Mouse (Mus musculus) cerebellum, adult 11-12 months (tissue): ENCODE measurements at regions not wholly inside any gene's neighbourhood (a gene's known extent, or its start where the extent isn't known, plus 50 kb on each side); places are given as distances from the start of the nearest gene placed in this dataset.

Experiments used
- DNase-seq: peaks from one replicate; pipeline ENCODE4 v3.0.0; 2022

DNA sequence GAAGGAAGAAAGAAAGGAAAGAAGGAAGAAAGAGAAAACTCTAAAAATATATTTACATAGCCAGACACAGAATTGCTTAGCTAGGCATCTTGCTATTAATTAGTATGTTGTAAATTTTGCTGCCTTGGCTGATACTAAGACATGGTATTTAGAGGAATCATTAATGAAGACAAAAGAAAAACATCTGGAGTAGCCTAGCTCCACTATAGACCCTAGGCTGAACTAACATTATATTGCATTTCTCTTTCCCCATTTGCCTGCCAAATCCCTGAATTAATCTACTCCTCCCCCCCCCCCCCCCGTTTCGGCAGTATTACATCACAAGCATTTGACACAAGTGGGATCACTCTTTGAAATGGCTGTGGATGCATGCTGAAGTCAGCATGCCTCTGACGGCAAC lies 206.1 kb upstream of the Tet2 start:
- no peak for DNase-seq

DNA sequence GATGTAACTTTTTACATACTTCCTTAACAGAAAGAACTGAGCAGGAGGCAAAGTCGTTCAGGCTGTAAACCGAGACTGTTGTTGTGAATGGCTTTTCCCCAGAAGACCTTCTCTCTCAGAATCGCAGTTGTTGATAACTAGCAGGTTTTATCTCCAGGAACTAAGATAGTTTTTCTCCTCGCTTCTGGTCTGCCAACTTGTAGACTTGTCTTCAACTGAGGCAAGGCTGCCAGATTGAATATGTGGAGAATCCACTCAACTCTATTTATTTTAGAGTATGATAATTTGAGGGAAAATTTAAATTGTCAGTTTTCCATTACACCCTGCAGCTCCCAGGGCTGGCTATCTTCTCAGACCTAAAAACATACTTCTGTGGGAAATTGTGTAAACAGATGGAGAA lies 206.6 kb upstream of the Tet2 start:
- no peak for DNase-seq

DNA sequence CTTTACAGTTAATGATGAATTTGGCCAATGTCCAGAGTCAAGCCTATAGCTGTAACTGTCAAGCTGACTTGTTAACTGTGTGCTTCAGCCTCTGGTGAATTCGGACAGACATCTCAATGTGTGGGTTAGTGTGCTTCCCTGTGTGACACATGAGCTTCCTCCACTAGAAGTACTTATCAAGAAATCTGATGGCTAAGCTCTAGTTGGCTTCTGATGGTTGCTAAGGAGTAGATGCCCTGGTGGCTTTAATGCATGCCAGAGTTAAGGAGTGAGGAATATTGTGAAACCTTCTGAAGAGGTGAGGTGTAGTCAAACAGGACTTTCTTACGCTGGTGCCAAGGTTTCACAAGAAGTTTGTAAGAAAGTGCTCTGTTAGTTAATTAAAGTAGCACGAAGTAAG lies 208.1 kb upstream of the Tet2 start:
- no peak for DNase-seq

DNA sequence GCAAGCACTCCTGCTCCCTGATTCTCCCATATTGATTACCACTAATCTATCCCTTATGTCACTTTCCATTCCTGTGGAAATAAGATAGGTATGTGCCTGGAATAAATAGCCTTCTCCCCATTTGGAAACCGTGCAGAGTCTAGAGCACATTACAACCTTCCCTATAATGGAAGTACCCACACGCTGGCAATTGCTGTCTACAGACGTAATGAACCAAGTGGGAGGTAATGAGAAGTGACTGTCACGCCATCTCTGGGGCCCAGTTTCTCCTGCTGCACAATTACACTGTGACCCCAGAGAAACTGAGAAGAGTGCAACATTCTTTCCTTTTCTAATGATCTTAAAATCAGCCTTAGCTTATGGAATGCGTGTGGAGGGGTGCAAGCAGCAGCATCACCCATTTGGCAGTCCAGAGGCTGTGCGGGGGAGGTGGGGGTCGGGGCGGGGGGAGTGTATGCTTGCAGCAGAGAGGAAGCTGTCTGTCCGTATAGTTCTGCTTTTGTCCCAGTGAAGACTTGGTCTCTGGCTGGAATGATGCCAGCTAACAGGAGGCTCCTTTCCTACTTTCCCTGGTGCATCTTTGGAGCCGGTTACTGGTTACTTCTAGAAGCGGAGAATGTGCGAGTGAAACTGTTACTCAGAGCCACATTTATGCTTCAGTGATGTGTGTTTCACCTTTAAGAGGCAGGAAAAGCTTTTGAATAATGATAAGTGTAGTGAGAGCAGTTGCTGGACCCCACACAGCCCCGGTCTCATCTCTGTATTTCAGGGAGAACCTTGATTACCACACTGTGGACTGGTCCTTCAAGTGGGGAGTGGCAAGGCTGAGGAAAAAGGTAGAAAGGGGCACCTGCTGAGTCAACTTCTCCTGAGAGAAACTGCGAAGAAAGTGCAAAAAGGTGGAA lies 209.3 kb upstream of the Tet2 start:
- DNase-seq = no peak

DNA sequence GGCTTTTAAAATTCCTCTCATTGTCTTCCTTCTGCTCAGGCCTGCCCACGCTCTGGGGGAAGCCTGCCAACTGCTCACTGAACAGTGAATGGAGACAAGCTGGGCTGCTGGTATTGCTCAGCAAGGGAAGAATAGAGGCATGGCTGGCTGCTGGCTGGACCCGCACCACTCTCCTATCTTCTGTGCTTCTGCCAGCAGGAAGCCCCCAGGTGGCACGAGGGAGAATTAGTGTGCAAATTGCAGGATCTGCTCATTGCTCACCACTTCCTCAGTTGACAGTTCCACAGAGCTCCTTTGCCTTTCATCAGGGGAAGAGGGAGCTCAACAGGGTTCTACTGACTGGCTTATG lies 209.9 kb upstream of the Tet2 start:
- peak; percentile 20 for DNase-seq

DNA sequence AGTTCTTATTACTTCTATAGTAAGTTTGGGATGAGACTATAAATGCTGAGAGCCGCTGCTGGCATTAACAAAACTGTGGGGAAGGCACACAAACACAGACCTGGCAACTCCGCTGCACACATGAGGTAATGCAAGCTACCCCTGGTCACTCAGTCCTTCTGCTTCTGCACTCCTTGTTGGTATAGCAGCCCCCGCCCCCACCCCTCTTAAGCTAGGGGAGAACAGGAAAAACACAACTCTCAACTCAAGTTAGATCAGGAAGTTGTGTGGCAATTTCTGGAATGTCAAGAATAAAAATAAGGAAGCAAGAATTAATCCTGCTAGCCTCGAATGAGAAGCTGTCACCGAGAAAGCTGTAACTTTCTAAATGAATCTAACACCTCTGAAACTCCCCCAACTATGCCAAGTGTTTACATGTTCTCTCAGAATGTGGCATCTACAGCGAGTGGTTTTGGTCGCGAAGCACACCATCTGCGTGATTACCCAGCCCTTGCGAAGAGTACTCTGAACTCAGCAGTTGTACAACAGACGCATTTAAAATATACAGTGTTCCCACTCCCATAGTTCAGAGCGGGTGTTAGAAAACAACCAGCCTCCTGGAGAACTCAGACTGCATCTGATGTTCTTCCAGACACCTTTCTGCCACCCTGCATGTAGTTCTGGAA lies 212.9 kb upstream of the Tet2 start:
- no peak for DNase-seq

DNA sequence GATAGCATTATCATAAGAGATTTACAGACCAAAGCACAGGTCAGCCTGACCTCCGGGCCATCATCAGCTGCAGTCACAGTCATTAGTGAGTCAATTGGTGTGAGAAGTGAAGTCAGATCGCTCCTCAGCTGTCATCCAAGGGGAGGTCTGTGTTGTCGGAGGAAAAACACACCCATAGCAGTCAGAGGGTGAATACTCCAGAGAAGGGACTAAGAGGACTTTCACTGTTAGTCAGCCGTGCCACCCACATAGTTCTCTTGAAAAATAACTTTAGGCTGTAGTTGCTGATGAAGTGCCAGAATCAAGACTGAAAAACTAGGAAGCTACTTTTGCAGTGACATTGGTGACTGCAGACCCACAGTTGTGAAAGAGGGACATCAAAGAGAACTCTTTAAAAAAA lies 213.5 kb upstream of the Tet2 start:
- DNase-seq = no peak

DNA sequence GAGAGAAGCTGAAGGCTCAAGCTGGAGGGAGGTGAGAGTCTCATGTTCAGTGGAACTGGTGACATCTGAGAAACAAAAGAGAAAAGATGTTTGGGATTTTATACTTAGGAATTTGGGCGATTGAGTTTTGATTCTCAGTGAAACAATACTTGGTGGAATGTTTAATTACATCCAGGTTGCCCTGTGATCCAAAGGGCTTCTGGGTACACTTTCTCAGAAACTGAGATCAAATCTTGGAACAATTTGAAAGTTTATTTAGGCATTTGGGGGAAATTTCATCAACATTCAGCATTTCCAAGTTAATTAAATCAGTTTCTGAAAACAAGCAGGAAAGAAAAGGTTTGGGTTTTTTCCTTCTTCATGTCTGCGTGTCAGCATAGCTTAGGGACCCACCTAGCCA lies 214.7 kb upstream of the Tet2 start:
- DNase-seq = no peak

DNA sequence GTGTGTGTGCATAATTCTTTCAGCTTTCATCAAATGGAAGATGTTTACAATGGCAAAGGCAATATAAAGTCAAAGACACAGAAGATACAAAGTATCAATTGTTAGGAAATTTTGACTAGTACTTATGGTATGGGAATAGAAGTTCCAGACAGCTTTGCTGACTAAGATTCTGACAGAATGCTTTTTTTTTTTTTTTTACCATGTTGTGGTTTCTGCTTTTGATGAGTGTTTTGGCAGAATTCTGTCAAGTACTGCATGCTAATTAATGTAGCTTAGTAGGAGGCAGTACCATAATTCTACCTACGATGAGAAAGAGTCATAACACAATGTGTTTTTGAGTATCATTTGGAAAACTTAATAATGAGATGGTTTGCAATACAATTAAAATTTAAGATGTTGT lies 215.3 kb upstream of the Tet2 start:
- DNase-seq = no peak

DNA sequence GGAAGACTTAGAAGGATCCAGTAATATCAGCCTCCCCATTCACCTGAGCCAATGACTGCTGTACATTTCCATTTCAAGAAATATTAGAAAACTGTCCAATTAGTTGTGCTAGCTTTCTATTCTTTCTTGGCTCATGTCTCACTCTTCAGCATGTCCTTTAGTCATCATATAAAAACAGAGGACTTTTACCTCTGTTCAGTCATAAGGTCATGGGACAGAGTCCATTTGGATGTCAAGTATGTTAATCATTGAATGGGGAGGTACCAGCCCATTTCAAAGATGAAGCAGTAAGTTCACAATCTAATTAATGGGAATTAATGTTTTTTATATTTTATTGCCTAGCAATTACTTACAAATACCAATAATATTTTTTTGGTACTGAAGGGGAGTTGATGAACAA lies 218.8 kb upstream of the Tet2 start:
- no peak for DNase-seq

DNA sequence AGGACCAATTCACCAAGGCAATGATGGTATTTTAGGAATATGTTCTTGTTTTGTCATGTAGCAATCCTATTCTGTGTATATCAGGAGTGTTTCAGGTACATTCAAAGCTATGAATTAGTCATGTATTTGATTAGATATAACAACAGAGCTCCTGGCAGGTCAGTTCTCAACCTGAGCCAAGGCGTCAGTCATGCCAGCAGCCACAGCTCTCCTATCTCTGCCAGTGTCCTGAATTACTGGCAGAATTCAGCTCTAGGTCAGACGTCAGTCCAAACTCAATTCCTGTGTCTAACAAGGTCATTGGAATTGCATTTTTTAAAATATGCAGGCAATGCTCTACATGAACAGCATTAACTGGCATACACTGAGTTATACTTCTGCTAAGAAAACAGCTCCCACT lies 228.6 kb upstream of the Tet2 start:
- DNase-seq = no peak

DNA sequence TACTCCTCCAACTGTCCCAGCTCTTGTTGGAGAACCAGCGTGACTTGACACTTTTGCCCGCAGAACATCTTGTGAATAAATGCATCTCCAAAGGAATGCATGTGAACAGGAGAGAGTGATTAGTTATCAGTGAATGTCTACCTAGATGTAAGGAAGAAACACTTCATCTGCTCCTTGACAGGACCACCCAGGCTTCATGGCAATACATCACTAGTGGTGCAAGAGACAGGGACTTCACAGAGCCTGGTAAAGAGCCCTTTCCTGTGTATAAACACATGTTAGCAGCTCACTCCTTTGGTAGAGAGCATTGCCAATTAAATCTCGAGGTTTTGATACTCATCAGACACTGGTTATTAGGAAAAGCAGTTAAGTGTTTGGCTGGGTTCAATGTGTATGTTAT lies 229.3 kb upstream of the Tet2 start:
- no peak for DNase-seq

DNA sequence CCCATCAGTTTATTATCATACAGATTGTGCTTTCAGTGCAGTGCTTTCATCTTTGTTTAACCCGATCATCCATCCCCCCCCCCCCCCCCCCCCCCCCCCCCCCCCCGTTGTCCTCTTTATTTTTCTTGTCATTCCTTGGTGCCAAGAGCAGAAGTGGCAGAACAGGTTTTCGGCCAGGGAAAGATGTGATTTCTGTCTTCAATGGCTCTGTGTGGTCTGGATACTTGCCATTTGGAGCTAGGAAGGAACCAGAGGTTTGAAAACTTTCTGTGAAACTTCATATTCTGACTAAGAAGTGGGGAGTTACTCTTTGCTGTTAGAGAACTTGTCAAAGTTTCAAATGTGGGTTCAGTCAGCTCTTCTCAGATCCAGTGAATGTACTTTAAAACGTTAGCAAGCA lies 231.1 kb upstream of the Tet2 start:
- DNase-seq = no peak

DNA sequence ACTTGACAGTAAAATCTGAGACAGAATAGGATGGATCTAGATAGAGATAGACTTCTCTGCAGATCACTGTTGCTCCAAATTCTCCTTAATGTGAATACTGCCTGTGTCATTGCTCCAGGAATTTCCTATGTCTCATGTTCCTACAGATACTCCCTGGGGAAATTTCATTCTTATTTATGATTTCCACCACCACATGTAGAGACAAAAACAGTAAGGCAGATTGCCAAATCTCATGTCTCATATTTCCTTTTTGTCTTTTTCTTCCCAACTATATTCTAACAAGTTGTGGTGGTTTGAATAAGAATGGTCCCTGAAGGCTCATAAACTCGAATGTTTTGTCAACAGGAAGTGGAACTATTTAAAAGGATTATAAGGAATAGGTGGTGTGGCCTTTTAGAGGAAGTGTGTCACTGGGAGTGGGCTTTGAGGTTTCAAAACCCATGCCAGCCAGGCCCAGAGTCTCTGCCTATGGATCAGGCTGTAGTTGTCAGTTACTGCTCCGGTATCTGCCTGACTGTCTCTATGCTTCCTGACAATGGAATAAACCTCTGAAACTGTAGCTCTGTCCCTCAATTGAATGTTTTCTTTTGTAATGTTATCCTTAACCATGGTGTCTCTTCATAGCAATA lies 234.3 kb upstream of the Tet2 start:
- DNase-seq = no peak

DNA sequence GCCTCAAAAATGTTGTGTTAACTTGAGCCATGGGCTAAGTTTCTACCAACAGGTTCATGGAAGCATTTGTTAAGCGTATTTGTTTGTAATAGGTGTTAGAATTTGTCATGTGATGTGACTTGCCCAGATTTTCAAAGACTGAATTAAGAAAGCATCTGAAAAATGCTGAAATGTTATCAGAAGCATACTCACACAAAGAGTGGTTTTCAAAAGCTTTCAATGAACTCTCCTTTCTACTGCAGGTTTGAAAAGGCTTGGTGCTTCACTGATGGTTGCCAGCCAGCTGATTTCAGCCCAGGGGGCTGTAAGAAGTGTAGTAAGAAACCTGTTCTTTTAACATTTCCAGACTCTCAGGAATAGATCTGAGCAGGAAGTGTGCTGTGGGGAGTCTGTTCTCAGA lies 238.1 kb upstream of the Tet2 start:
- no peak for DNase-seq

DNA sequence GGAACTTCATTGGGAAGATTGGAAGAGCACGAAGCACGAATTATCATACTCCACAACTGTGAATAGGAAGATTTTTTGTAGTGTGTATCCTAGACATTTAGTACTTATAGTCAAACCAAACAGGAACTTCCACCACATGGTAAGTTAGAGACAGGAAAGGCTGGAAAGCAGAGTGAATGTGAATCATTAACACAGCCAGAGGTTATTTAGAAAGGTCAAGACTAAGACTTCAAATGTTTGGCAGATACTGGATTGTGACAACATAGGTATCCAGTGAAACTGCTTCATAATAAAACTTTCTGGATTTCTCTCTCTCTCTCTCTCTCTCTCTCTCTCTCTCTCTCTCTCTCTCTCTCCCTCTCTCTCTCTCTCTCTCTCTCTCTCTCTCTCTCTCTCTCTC lies 246.4 kb upstream of the Tet2 start:
- DNase-seq = no peak

DNA sequence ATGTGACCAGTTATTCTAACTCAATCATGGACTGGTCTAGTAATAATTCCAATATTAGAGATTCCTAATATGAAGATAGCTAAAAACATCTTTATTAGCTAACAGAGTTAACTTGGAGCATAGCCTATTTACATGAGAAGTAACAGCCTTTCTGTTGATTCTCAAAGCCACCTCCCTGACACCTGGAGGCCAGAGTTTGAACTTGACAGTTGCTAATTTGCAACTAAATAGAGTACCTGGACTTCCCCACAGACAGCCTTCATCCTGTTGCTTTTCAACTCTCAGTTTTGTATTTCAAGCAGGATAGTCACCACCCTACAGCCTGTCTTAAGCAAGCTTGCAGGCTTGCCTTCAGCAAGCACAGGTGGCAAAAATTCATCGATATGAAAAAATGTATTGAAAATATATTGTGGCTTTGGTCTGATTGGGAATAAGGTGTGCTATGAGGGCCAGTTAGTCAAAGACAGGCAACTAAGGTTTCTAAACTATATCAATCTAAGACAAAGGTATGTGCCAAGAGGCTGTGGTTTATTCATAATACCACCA lies 264.1 kb upstream of the Tet2 start:
- no peak for DNase-seq

DNA sequence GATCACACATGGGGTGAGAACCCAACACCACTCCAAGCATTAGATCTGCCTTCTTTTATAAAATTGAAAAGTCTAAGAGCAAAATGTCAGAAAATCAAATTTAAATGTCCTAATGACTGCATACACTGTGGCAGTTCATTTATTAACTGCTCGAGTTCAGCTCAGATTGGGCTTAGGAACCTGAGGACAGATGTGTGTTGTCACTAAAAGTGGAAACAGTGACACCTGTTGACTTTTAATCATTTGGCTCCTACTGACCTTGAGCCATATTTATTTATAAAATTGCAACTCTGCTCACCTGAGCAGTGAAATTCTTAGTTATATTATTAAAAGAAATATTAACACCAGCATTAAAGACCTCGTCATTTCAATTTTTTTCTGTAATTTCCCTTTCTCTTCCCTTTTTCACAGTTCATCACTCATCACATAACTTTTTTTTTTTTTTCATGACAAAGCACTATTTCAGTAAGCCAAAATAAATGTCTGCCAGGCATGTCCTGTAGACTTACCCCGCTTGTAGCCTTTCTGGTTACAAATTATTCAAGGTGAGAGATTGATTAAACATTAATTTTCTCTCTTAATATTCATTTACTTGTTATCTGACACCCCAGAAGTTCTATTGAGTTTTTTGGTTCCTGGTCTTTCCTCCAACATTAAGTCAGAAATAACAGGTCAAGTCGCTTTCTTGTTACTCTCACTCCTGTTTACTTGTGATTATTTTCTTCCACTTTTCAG lies 274.2 kb upstream of the Tet2 start:
- DNase-seq = no peak

DNA sequence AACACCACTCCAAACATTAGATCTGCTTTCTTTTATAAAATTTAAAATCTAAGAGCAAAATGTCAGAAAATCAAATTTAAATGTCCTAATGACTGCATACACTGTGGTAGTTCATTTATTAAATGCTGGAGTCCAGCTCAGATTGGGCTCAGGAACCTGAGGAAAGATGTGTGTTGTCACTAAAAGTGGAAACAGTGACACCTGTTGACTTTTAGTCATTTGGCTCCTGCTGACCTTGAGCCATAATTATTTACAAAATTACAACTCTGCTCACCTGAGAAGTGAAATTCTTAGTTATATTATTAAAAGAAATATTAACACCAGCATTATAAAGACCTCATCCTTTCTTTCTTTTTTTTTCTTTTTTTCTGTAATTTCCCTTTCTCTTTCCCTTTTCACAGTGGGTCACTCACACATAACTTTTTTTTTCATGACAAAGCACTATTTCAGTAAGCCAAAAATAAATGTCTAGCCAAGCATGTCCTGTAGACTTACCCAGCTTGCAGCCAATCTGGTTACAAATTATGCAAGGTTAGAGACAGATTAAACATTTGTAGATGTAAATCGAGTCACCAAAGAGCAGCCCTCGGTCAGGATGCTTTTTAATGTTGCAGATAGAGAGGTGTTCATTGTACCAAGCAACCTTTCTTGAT lies 288.9 kb upstream of the Tet2 start:
- no peak for DNase-seq

DNA sequence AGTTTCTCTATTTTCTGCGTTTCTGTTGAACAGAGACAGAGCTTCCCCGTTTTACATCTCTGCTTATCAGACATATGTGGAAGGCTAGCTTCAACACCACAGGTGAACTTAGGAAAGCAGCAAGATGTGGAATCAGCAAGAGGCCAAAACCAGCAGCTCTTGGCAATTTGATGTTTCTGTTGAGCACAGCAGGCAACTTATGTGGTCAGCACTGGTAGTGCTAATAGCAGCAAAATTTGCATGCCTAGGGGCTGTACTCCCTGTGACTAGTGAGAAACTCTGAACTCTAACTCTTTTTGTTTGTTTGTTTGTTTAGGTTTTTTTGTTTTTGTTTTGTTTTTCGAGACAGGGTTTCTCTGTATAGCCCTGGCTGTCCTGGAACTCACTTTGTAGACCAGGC lies 289.5 kb upstream of the Tet2 start:
- DNase-seq = no peak

DNA sequence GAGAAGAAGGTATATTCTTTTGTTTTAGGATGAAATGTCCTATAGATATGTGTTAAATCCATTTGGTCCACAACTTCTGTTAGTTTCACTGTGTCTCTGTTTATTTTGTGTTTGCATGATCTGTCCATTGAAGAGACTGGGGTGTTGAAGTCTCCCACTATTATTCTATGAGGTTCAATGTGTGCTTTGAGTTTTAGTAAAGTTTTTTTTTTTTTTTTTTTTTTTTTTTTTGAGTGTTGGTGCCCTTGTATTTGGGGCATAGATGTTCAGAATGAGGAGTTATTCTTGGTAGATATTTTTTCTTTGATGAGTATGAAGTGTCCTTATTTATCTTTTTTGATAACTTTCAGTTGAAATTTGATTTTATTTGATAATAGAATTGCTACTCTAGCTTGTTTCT lies 301.4 kb upstream of the Tet2 start:
- no peak for DNase-seq

DNA sequence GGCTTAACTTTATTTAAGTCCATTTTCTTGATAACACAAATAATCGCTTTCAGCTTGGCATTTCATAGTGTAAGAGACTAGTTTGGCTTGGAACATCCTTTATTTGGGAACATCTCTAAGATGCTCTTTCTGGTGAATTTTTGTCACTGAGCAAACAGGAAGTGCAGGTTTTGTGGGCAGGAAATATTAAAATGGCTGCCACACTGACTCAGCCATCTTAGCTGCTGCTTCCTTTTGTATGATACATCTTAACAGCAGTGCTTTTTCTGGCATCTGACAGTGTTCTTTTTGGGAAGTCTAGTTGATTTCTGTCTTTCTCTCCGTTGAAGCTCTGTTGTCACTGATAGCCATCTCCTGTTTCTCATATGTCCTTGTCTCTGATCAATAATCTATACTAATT lies 329.4 kb upstream of the Tet2 start:
- DNase-seq = no peak
